Mouse (Mus musculus): ENCODE data around the gene Rer1.

DNA sequence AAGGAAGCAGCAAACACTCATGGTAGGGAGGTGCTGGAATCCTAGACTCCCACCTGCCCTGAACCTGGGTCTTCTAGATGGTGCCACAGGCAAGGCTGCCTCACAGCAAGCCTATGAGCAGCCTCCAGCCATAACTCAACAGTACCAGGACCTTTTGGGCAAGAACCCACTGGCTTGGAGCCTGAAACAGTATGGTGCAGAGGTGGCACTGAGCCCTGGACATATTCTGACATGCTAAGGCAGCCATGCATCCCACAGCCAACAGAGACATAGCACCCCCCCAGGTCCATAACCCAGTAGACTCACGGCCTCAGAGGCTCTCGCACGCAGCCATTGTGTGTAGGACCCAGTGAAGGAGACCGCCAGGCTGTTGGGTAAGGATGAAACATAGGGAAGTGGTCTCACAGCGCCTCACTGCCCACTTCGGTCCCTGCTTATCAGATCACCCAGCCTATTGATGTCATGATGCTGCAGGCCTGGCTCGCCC is 48.5 kb upstream of the Rer1 start:
- TF ChIP-seq POLR2A (IDR thresholded peaks at IDR 0.05; ENCODE audit: insufficient read depth, low read length) (no peak), CTCF (IDR thresholded peaks at IDR 0.05; ENCODE audit: low read depth, low read length) (no peak)
